Mouse (Mus musculus): ENCODE data around the gene Ccnd2.

DNA sequence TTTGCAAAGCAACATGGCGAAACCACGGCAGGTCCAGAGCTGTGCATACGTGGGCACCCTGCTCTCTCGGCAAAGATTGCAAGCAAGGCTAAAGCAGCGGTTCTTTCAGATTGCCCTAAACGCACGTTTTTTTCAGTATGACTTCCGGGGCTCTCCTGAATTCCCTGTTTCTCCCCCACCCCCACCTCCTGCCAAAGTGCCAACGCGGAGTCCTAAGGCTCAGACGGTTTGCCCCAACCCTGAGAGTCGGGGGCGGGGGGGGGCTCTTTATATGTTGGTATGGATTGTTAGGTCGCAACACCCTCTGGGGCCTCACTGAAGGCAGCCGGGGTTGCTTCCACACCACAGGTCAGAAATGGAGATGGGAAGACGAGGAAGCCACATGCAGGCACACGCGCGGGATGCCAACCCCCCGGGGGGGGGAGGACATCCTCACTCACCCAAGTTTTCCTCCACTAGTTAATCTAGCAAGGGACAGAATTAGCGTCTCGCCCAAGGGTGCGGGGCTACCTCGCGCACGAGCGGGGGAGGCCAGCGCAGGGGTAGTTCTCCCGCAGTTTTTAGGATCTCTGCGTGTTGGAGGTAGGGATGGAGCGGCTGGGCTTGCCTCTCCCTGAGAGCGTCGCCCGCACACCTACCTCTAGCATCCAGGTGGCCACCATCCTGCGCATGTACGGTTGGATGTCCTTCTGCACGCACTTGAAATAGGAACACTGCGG lies 1.9 kb downstream of the Ccnd2 start:
- TF ChIP-seq CTCF (IDR thresholded peaks at IDR 0.05) (no peak), EP300 (IDR thresholded peaks at IDR 0.05) (no peak)
